Mouse (Mus musculus) hindbrain, embryonic 13.5 days (tissue): Measurements from ENCODE around the gene Abcc9. TPM values are rescaled to one million over a fixed set of nuclear protein-coding genes. Genes with fewer than 3 reads are reported as not detected.

Experiments
- ATAC-seq: fragments of 200-750 bp; cut with Nextera tagmentation; 2 replicates; pipeline ENCODE4 v1.8.0; 2017; ENCODE audit warnings: moderate TSS enrichment; ENCODE audit not compliant: low FRiP score
- H3K27ac ChIP-seq: fragments of 300-500 bp; sonication (generic); 2 replicates; pipeline ENCODE4 v1.5.1; 2015; ENCODE audit warnings: inconsistent platforms, mild to moderate bottlenecking, moderate library complexity
- H3K27me3 ChIP-seq: fragments of 300-500 bp; sonication (generic); 2 replicates; pipeline ENCODE4 v1.6.1; 2015; ENCODE audit warnings: mild to moderate bottlenecking, inconsistent platforms
- H3K36me3 ChIP-seq: fragments of 300-500 bp; sonication (generic); 2 replicates; pipeline ENCODE4 v1.6.1; 2015; ENCODE audit warnings: mild to moderate bottlenecking, inconsistent platforms
- H3K4me1 ChIP-seq: fragments of 300-500 bp; sonication (generic); replicated peaks from 2 replicates; pipeline ENCODE4 v1.6.1; 2015; ENCODE audit warnings: inconsistent platforms
- H3K4me2 ChIP-seq: fragments of 300-500 bp; sonication (generic); 2 replicates; pipeline ENCODE4 v1.6.1; 2015; ENCODE audit warnings: inconsistent platforms, mild to moderate bottlenecking, moderate library complexity
- H3K4me3 ChIP-seq: fragments of 300-500 bp; sonication (generic); 2 replicates; pipeline ENCODE4 v1.5.1; 2015; ENCODE audit warnings: mild to moderate bottlenecking, inconsistent platforms
- H3K9ac ChIP-seq: fragments of 300-500 bp; sonication (generic); 2 replicates; pipeline ENCODE4 v1.6.1; 2015; ENCODE audit warnings: mild to moderate bottlenecking, inconsistent platforms
- H3K9me3 ChIP-seq: fragments of 300-500 bp; sonication (generic); 2 replicates; pipeline ENCODE4 v1.6.1; 2016; ENCODE audit warnings: inconsistent platforms
- WGBS: fragments of 180-500 bp; shearing (Covaris S2); methylation state at CpG from one replicate; pipeline ENCODE4 v1.1.7; 2015; 5-methylcytosine and 5-hydroxymethylcytosine counted together
- polyA plus RNA-seq: library from polyadenylated mRNA; unstranded; fragments of >200 nt; fragmentation: Nextera tagmentation; extraction: Ambion mirVana; gene quantifications from 2 replicates; pipeline ENCODE4 v1.2.1, GENCODE M21; 2015

Gene Abcc9
- polyA plus RNA-seq, result 2.6 and 3.3 TPM in 2 replicates

DNA sequence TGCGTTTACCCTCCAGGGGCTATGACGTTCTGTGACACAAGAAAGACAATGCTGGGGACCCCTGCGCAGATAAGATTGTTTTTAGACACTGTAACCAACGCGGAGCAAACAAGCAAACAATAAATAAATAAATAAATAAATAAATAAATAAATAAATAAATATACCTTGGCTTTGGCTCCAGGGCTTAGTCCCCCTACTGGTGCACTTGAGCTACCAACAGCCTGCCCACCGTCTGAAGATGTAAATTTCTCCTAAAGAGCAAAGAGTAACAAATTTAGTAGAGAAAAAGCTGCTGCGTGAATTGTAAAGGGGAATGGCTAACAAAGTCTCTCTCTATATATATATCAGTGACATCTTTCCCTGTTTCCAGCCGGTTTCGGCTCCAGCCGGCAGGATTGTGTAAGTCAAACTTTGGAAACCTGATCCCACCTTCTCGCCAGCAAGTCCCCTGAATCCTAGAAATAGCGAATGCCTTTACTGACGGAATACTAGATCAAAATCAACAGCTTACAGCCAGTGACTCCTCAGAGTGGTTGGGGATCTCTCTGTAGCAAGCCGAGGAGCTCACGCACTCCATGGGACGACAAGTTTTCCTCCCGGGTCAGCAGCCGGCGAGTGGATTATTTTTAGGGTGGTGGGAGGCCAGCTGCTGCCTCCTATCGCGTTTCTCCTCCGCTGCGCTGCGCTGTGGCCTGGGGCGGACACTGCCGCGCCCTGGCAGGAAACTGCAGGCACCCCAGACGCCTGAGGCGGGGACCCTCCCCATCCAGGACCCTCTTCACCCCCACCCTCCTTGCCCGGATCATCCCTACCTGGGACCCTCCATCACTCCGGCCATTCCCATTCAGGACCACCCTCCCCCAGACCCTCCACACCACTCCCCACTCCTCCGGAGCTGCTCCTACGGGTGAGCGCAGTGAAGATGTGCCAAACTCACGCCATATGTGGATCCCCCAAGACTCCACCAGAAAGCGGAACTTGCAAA, at the start of gene Abcc9:
Gene Abcc9 (minus strand): TSS at position 664 of the 986 bp plus-strand sequence.
- peaks cover 16% of the 10 kb centered on the region; the same call in 1 of the 2 replicates for H3K27me3 ChIP-seq
- ATAC-seq, result peak; percentile 49
- H3K4me1 ChIP-seq, result peaks cover 10% of the 10 kb centered on the region
- H3K4me3 ChIP-seq, result peak within 1 kb of the TSS; percentile 37
- WGBS, result 7% methylated on average over 36 of the region's 36 CpGs
- peak within 1 kb of the TSS; percentile 62 for H3K9ac ChIP-seq
- H3K4me2 ChIP-seq, result peak within 1 kb of the TSS; percentile 72
- H3K36me3 ChIP-seq, result no peaks in the 10 kb centered on the region
- H3K9me3 ChIP-seq, result no peaks in the 10 kb centered on the region
- H3K27ac ChIP-seq, result no peak within 1 kb of the TSS

DNA sequence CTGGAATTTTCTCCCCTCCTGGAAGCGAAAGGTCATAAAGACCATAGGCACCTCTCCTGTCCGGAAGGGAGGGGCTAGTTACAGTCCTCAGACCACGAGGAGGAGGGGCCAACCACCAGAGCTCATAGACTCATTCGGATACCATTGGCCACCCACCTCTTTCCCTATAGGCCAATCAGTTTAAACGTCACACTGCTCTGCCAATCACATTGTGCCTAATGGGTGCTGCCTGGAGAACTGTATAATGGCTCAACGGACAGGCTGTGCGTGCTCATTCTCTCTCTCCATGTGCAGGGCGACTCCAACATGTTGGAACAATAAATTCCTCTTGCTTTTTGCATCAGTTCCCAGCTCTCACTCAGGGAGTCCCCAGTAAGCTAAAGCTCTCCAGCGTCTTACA, 49.2 kb upstream of the Abcc9 start:
- 52% methylated on average over 9 of the region's 9 CpGs for WGBS
- Histone ChIP-seq H3K4me2 (peak overlapping the region; percentile 30), H3K9ac (no peak overlapping the region), H3K27me3 (peaks cover 30% of the 10 kb centered on the region), H3K4me3 (0 out of 2 replicates have a peak overlapping the region, but pooled peaks have one; percentile 14), H3K27ac (0 out of 2 replicates have a peak overlapping the region, but pooled peaks have one; percentile 30), H3K9me3 (no peaks in the 10 kb centered on the region), H3K36me3 (no peaks in the 10 kb centered on the region), H3K4me1 (no peaks in the 10 kb centered on the region; the same call in 1 of the 2 replicates)
- ATAC-seq, result peak; percentile 74

DNA sequence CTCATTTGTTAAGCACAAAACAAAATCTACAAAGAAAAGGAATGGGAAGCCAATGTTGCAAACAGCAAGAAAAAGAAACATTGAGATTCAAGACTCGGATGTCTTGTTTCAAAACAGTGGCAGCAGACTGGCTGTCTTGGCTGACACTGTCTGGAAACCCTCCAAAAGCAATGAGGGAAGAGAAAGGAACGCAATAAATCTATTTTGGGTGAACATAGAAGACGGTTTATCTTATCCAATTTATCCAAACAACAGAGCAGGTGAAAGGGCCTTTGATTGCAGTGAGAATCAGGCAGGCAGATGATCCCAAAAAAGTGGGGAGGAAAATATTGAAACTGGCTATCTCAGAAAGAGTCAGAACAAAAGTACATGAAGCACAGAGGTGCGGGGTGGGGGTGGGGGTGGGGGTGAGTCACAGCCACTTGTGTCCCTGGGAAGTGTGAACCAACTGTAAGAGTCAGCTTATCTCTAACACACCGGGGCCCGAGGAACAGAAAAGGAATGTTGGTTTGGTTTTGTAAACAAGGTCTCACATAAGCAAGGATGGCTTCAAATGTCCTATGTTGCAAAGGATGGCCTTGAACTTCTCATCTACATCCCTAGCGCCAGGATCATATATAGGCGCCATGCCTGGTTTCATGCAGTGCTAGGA, 46.1 kb upstream of the Abcc9 start:
- Histone ChIP-seq H3K27me3 (0 out of 2 replicates have a peak, but pooled peaks cover 6% of the 10 kb centered on the region), H3K27ac (no peak overlapping the region), H3K4me2 (no peak overlapping the region), H3K9ac (no peak overlapping the region), H3K4me1 (no peaks in the 10 kb centered on the region), H3K36me3 (no peaks in the 10 kb centered on the region), H3K9me3 (no peaks in the 10 kb centered on the region), H3K4me3 (no peak overlapping the region)
- no peak for ATAC-seq
- WGBS, result 85% methylated on average over 8 of the region's 8 CpGs

DNA sequence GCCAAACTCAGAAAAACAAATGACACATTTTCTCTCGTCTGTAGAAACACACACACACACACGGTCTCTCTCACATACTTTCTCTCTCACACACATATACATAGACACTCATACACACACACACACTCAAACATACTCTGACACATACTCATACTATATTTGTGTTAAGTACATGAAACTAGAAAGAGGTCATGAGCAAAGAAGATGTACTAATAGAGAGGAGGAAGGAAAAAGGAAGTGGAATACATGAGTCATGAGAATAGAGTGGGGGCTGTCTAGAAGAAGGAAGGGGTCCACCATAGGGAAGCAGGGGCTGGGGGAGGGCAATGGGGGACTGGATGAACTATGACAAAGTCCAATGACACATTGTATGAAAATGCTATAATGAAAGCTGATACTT, 45.0 kb upstream of the Abcc9 start:
- H3K27ac ChIP-seq, result no peak overlapping the region
- ATAC-seq, result no peak
- no peaks in the 10 kb centered on the region for H3K9me3 ChIP-seq
- no peak overlapping the region for H3K4me3 ChIP-seq
- no peaks in the 10 kb centered on the region for H3K36me3 ChIP-seq
- H3K4me1 ChIP-seq, result no peaks in the 10 kb centered on the region
- 90% methylated on average over 2 of the region's 2 CpGs for WGBS
- no peak overlapping the region for H3K9ac ChIP-seq
- H3K4me2 ChIP-seq, result no peak overlapping the region
- H3K27me3 ChIP-seq, result no peaks in the 10 kb centered on the region

DNA sequence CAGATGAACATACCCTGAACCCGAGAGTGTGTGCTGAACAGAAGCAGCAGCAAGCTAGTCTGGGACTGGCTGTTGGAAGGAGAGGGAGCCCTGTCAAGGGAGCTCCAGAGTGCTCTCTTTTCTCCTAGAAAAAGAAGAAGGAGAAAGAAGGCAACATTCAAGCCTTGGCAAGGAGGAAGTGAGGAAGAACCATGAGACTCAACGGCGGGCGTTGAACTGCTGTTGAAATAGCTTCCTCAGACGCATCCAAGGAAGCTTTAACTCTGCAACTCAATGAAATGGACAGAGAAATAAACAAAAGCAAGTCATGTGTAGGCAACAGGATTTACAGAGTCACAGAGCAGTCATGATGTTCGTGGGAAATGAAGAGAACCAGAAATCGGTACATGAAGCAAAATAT, 44.6 kb upstream of the Abcc9 start:
- no peak for ATAC-seq

DNA sequence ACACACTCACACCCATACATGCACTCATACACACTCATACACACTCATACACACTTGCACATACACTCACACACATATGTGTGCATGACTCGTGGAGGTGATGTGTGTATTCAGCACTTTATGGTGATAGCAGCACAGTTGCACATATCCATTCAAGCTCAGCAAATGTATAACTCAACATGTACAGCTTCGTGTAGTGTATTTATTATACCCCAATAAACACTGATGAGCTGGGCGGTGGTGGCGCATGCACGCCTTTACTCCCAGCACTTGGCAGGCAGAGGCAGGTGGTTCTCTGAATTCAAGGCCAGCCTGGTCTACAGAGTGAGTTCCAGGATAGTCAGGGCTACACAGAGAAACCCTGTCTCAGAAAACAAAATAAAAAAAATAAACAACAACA, 43.4 kb upstream of the Abcc9 start:
- 95% methylated on average over 5 of the region's 5 CpGs for WGBS
- H3K27me3 ChIP-seq, result no peaks in the 10 kb centered on the region
- H3K9ac ChIP-seq, result no peak overlapping the region
- H3K4me3 ChIP-seq, result no peak overlapping the region
- H3K4me2 ChIP-seq, result no peak overlapping the region
- no peaks in the 10 kb centered on the region for H3K36me3 ChIP-seq
- ATAC-seq, result no peak
- no peaks in the 10 kb centered on the region for H3K4me1 ChIP-seq
- H3K9me3 ChIP-seq, result no peaks in the 10 kb centered on the region
- H3K27ac ChIP-seq, result no peak overlapping the region

More for the DNA sequence above, 44.6 kb upstream of the Abcc9 start:
- H3K36me3 ChIP-seq, result no peaks in the 10 kb centered on the region
- H3K4me3 ChIP-seq, result no peak overlapping the region
- H3K4me2 ChIP-seq, result no peak overlapping the region
- H3K27me3 ChIP-seq, result no peaks in the 10 kb centered on the region
- H3K9ac ChIP-seq, result no peak overlapping the region
- no peak overlapping the region for H3K27ac ChIP-seq
- no peaks in the 10 kb centered on the region for H3K4me1 ChIP-seq
- H3K9me3 ChIP-seq, result no peaks in the 10 kb centered on the region
- 88% methylated on average over 7 of the region's 7 CpGs for WGBS

DNA sequence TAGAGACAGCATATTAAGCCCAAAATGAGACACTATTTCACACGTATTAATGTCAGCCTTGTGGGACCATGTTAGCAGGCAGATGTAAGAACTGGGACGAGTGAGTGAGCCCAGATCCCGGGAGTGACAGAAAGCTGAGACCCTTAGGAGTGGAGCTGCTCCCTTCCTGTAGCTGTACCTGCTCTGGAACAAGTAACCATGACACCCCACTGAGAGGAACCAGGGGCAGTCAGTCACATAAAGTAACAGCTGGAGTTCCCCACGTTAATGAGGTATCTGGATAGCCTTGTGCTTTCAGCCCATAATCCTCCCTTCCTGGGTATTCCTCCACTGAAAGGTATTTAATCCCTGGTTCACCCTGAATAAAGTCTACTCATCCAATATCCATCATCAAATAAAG, 41.1 kb upstream of the Abcc9 start:
- ATAC-seq, result no peak
- WGBS, result 63% methylated on average over 4 of the region's 4 CpGs
- Histone ChIP-seq H3K27me3 (no peaks in the 10 kb centered on the region), H3K27ac (no peak overlapping the region), H3K9ac (no peak overlapping the region), H3K9me3 (no peaks in the 10 kb centered on the region), H3K4me3 (no peak overlapping the region), H3K4me1 (no peaks in the 10 kb centered on the region), H3K4me2 (no peak overlapping the region), H3K36me3 (no peaks in the 10 kb centered on the region)

DNA sequence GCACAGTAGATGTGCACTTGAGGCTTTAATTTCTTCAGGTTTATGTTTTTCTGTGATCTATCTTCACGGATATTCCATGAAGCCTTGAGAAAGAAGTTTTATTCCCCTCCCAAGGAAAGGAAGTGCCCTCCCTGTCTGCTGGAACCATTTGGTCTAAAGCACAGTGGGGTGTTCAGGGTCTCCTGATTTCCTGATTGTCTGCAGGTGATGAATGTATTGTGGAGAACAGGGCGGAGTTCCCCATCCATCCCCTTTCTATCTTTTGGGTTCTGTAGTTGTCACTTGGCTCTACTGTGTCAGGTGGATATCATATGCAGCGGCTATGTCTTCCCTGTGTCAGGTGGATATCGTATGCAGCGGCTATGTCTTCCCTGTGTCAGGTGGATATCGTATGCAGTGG, 39.6 kb upstream of the Abcc9 start:
- Histone ChIP-seq H3K27me3 (no peaks in the 10 kb centered on the region), H3K4me3 (no peak overlapping the region), H3K9ac (no peak overlapping the region), H3K4me2 (no peak overlapping the region), H3K36me3 (no peaks in the 10 kb centered on the region), H3K4me1 (no peaks in the 10 kb centered on the region), H3K27ac (no peak overlapping the region), H3K9me3 (no peaks in the 10 kb centered on the region)
- WGBS, result 88% methylated on average over 6 of the region's 6 CpGs
- ATAC-seq, result no peak

DNA sequence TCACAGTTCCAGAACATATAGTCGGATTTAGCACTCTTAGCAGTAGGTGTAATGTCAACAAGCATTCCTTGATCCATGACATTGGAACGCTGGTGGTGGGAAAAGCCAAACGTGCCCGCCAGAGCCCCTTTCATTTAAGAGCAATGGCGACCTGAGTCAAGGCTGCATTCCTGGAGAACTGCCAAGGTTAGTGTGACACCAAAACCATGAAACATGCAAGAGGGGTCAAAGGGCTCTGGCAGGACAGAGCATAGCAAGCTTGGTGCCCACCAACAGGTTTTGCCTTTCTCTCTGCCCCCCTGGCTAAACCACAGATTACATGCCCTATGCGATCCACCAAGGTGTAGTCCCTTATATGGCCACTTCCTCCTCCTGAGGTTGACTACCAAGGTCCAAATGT, 36.5 kb upstream of the Abcc9 start:
- Histone ChIP-seq H3K9ac (no peak overlapping the region), H3K36me3 (no peaks in the 10 kb centered on the region), H3K9me3 (no peaks in the 10 kb centered on the region), H3K27ac (no peak overlapping the region), H3K27me3 (no peaks in the 10 kb centered on the region), H3K4me2 (no peak overlapping the region), H3K4me3 (no peak overlapping the region), H3K4me1 (no peaks in the 10 kb centered on the region)
- no peak for ATAC-seq
- 80% methylated on average over 6 of the region's 6 CpGs for WGBS

DNA sequence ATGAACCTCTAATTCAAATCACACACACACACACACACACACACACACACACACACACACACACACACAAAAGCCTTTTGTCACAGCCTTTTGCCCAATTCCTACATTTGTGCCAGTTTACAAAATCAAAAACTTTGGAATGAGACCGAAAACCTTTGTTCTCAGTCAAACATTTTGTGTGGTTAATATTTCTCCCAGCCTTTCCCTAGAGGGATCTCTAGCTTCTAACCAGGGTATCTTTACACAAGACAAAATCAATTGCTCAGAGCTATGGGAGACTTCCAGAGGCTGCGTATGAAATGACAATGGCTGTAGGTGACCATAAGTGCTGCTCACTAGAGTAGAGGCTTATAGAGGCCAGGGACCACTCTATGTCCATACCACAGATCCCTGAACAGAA, 36.1 kb upstream of the Abcc9 start:
- no peaks in the 10 kb centered on the region for H3K36me3 ChIP-seq
- H3K27ac ChIP-seq, result no peak overlapping the region
- no peaks in the 10 kb centered on the region for H3K27me3 ChIP-seq
- WGBS, result 95% methylated on average over 2 of the region's 2 CpGs
- ATAC-seq, result no peak
- no peaks in the 10 kb centered on the region for H3K4me1 ChIP-seq
- H3K9me3 ChIP-seq, result no peaks in the 10 kb centered on the region
- H3K4me2 ChIP-seq, result no peak overlapping the region
- H3K4me3 ChIP-seq, result no peak overlapping the region
- no peak overlapping the region for H3K9ac ChIP-seq

DNA sequence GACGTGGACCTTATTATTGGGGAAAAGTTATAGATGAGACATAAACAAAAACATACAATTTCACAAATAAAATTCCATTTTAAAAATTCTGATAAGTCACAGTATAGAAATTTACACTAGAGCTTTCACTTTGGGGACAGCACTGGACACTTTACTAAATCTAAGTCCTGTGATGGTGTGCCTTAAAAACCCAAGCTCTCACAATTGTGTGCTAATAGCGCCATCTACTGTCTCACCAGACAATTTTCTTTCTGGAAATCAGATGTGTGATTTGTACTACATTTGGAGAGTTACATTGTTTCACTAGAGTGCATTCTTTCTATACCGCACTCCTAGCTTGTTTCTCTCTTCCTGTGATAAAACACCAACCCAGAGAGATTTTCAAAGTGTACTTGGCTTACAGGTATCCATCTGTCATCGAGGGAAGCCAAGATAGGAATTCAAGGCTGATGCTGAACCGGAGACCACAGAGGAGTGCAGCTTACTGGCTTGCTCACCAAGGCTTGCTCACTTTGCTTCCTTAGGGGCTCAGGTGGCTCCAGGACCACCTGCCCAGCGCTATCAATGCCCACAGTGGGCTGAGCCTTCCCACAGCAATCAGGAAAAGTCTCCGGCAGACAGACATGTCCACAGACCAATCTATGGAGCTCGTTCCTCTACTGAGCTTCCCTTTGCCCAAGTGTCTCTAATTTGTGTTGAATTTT, 33.3 kb upstream of the Abcc9 start:
- H3K4me2 ChIP-seq, result no peak overlapping the region
- no peak overlapping the region for H3K27ac ChIP-seq
- peak; percentile 28; the same call in 1 of the 2 replicates for ATAC-seq
- H3K9me3 ChIP-seq, result no peaks in the 10 kb centered on the region
- H3K4me3 ChIP-seq, result no peak overlapping the region
- H3K36me3 ChIP-seq, result no peaks in the 10 kb centered on the region
- no peaks in the 10 kb centered on the region for H3K27me3 ChIP-seq
- no peak overlapping the region for H3K9ac ChIP-seq
- 52% methylated on average over 8 of the region's 8 CpGs for WGBS
- H3K4me1 ChIP-seq, result no peaks in the 10 kb centered on the region
